Mouse (Mus musculus) embryo, embryonic 11.5 days (tissue): ENCODE measurements at regions not wholly inside any gene's neighbourhood (a gene's known extent, or its start where the extent isn't known, plus 50 kb on each side); places are given as distances from the start of the nearest gene placed in this dataset.
A peak's percentile ranks its signal among the peaks of the same experiment; 100 is the strongest.
"Not testable (repeated sequence)": the region's sequence is repeated elsewhere in the genome, so short reads cannot be mapped to it uniquely, and the experiment has no call there.

Source experiments
- DNase-seq: peaks from one replicate; pipeline ENCODE4 v3.0.0-alpha.2; 2012; ENCODE audit warnings: low read depth, low spot score

- DNase-seq: no peak
Observed at GRCm38 (mm10) chr10:120726369-120726768, 172.5 kb downstream of the Msrb3 start.

GRCm38 (mm10) chr10:120721956-120722532, 176.9 kb downstream of the Msrb3 start:
- DNase-seq: no peak

- no peak for DNase-seq
Observed at GRCm38 (mm10) chr10:120720981-120721380, 177.9 kb downstream of the Msrb3 start.

GRCm38 (mm10) chr10:120720061-120720460, 178.8 kb downstream of the Msrb3 start:
- no peak for DNase-seq

- DNase-seq: no peak
Observed at GRCm38 (mm10) chr10:120717159-120717567, 181.7 kb downstream of the Msrb3 start.

- no peak for DNase-seq
Observed at GRCm38 (mm10) chr10:120716391-120716790, 182.5 kb downstream of the Msrb3 start.

- no peak for DNase-seq
Observed at GRCm38 (mm10) chr10:120707771-120708750, 190.8 kb downstream of the Msrb3 start.

GRCm38 (mm10) chr10:120706684-120707290, 192.1 kb downstream of the Msrb3 start:
- DNase-seq: no peak

GRCm38 (mm10) chr10:120701833-120702232, 197.1 kb downstream of the Msrb3 start:
- peak; percentile 75 for DNase-seq

GRCm38 (mm10) chr10:120697275-120697856, 201.5 kb downstream of the Msrb3 start:
- no peak for DNase-seq

- no peak for DNase-seq
Observed at GRCm38 (mm10) chr10:120696481-120696880, 202.4 kb downstream of the Msrb3 start.

GRCm38 (mm10) chr10:120694472-120694871, 204.4 kb downstream of the Msrb3 start:
- no peak for DNase-seq

GRCm38 (mm10) chr10:120691451-120691850, 207.4 kb downstream of the Msrb3 start:
- no peak for DNase-seq

- DNase-seq: no peak
Observed at GRCm38 (mm10) chr10:120686123-120686522, 209.9 kb upstream of the Hmga2 start.

- DNase-seq: no peak
Observed at GRCm38 (mm10) chr10:120682021-120682420, 205.8 kb upstream of the Hmga2 start.

GRCm38 (mm10) chr10:120679982-120680381, 203.7 kb upstream of the Hmga2 start:
- no peak for DNase-seq

- no peak for DNase-seq
Observed at GRCm38 (mm10) chr10:120678277-120678676, 202.0 kb upstream of the Hmga2 start.

GRCm38 (mm10) chr10:120675369-120675768, 199.1 kb upstream of the Hmga2 start:
- DNase-seq: no peak

GRCm38 (mm10) chr10:120674321-120675045, 198.2 kb upstream of the Hmga2 start:
- DNase-seq: no peak

- DNase-seq: not testable (repeated sequence)
Observed at GRCm38 (mm10) chr10:120667678-120668031, 191.4 kb upstream of the Hmga2 start.

- peak; percentile 52 for DNase-seq
Observed at GRCm38 (mm10) chr10:120666985-120667677, 190.9 kb upstream of the Hmga2 start.
